Mouse (Mus musculus): Measurements from ENCODE around the gene Fgfr1op.
A peak's percentile ranks its signal among the peaks of the same experiment; 100 is the strongest.
"Not testable (repeated sequence)": the region's sequence is repeated elsewhere in the genome, so short reads cannot be mapped to it uniquely, and the experiment has no call there.

Gene Fgfr1op

GRCm38 (mm10) chr17:8164701-8165607 is at the start of gene Fgfr1op:
Fgfr1op (plus strand) TSS chr17:8165501.
- DNase-seq (ENCODE audit: low spot score in 2 of 2): peak in 1 of 2 experiments; percentile 62

GRCm38 (mm10) chr17:8116378-8116777 is 48.9 kb upstream of the Fgfr1op start:
- not testable (repeated sequence) for DNase-seq (ENCODE audit: low spot score in 2 of 2)

- not testable (repeated sequence) for DNase-seq (ENCODE audit: low spot score in 2 of 2)
Observed at GRCm38 (mm10) chr17:8116928-8117327, 48.4 kb upstream of the Fgfr1op start.

- not testable (repeated sequence) for DNase-seq (ENCODE audit: low spot score in 2 of 2)
Observed at GRCm38 (mm10) chr17:8122974-8123373, 42.3 kb upstream of the Fgfr1op start.

GRCm38 (mm10) chr17:8124586-8124985 is 40.7 kb upstream of the Fgfr1op start:
- not testable (repeated sequence) for DNase-seq (ENCODE audit: low spot score in 2 of 2)

GRCm38 (mm10) chr17:8128326-8128993 is 36.8 kb upstream of the Fgfr1op start:
- DNase-seq (ENCODE audit: low spot score in 2 of 2): not testable (repeated sequence)

- not testable (repeated sequence) for DNase-seq (ENCODE audit: low spot score in 2 of 2)
Observed at GRCm38 (mm10) chr17:8129578-8129977, 35.7 kb upstream of the Fgfr1op start.

GRCm38 (mm10) chr17:8130849-8131248 is 34.5 kb upstream of the Fgfr1op start:
- not testable (repeated sequence) for DNase-seq (ENCODE audit: low spot score in 2 of 2)

- not testable (repeated sequence) for DNase-seq (ENCODE audit: low spot score in 2 of 2)
Observed at GRCm38 (mm10) chr17:8138116-8138515, 27.2 kb upstream of the Fgfr1op start.

- DNase-seq (ENCODE audit: low spot score in 2 of 2): not testable (repeated sequence)
Observed at GRCm38 (mm10) chr17:8140210-8140609, 25.1 kb upstream of the Fgfr1op start.

- DNase-seq (ENCODE audit: low spot score in 2 of 2): not testable (repeated sequence)
Observed at GRCm38 (mm10) chr17:8143802-8144673, 21.3 kb upstream of the Fgfr1op start.

GRCm38 (mm10) chr17:8146931-8147330 is 18.4 kb upstream of the Fgfr1op start:
- not testable (repeated sequence) for DNase-seq (ENCODE audit: low spot score in 2 of 2)

GRCm38 (mm10) chr17:8147439-8148316 is 17.6 kb upstream of the Fgfr1op start, which contains the start of the genes Gm49673 and Rnaset2a:
Gm49673 (minus strand) TSS chr17:8147788.
Rnaset2a (minus strand) TSS chr17:8148097.
- peak in 1 of 2 experiments; percentile 26 for DNase-seq (ENCODE audit: low spot score in 2 of 2)

GRCm38 (mm10) chr17:8155010-8155409 is 10.3 kb upstream of the Fgfr1op start:
- not testable (repeated sequence) for DNase-seq (ENCODE audit: low spot score in 2 of 2)

GRCm38 (mm10) chr17:8155982-8156381 is 9.3 kb upstream of the Fgfr1op start:
- not testable (repeated sequence) for DNase-seq (ENCODE audit: low spot score in 2 of 2)

GRCm38 (mm10) chr17:8158627-8159026 is 6.7 kb upstream of the Fgfr1op start:
- DNase-seq (ENCODE audit: low spot score in 2 of 2): not testable (repeated sequence)

- DNase-seq (ENCODE audit: low spot score in 2 of 2): not testable (repeated sequence)
Observed at GRCm38 (mm10) chr17:8160969-8161368, 4.3 kb upstream of the Fgfr1op start.

- peak in 1 of 2 experiments; percentile 41 for DNase-seq (ENCODE audit: low spot score in 2 of 2)
Observed at GRCm38 (mm10) chr17:8165608-8165945, 276 bp downstream of the Fgfr1op start.

GRCm38 (mm10) chr17:8165977-8166376 is 676 bp downstream of the Fgfr1op start:
- not testable (repeated sequence) for DNase-seq (ENCODE audit: low spot score in 2 of 2)

- DNase-seq (ENCODE audit: low spot score in 2 of 2): not testable (repeated sequence)
Observed at GRCm38 (mm10) chr17:8166454-8166853, 1.2 kb downstream of the Fgfr1op start.
